Mouse (Mus musculus) heart, postnatal 0 days (tissue): Measurements from ENCODE around the gene Amotl2.

Source experiments
- CTCF ChIP-seq: IDR thresholded peaks from 2 replicates; pipeline ENCODE4 v1.5.1; 2016; ENCODE audit warnings: antibody characterized with exemption, control low read depth, low read depth
- EP300 ChIP-seq: IDR thresholded peaks from 2 replicates; pipeline ENCODE4 v1.6.1; 2016; ENCODE audit warnings: antibody characterized with exemption, low read depth

GRCm38 (mm10) chr9:102723241-102723709 lies 6.8 kb downstream of the Amotl2 start:
- TF ChIP-seq CTCF (peak; percentile 14; the same call in 1 of the 2 replicates), EP300 (no peak)
